In the genomic region with DNA sequence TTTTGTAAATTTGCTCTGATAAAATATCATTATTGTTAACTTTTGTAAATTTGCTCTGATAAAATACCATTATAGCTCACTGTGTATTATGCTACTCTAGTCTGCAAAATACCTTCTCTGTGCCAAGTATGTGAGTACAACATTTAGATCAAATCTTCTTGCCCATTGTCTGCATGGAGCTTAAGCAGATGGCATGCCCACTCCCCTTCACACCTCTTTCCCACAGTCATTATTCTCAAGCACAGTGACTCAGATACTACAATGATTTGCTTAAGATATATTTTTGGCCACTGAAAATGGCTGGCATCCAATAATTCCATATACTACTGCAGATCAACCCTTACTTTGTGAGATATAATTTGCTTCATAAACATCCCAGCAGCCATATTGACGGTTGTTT, we compare ENCODE assay signal across 29 mouse cellular contexts.
DNase-seq lines count a peak whose midpoint lies in the region; ATAC-seq and TF ChIP-seq lines count a peak whose summit lies in the region.
"Had no signal": no experiment of that assay in that cellular context is flagged by ENCODE, and none has a peak within 500 bp of the region (broad histone marks: within the 10 kb centered on the region; RNA-seq: fewer than 3 reads in every experiment).

No protein-coding gene starts in this region.

- H3K9ac ChIP-seq in midbrain, embryonic 11.5 days (ENCODE audit: low read length) = no peak overlapping the region
- H3K9ac ChIP-seq: embryonic facial prominence, embryonic 15.5 days; forebrain, embryonic 13.5 days; intestine, embryonic 15.5 days; liver, embryonic 14.5 days had no signal

- H3K27ac ChIP-seq in heart, embryonic 10.5 days = no peak overlapping the region
- no peak overlapping the region for H3K27ac ChIP-seq in midbrain, embryonic 11.5 days (ENCODE audit: low read depth, low read length)
- H3K27ac ChIP-seq: embryonic facial prominence, embryonic 15.5 days; forebrain, embryonic 13.5 days; hindbrain, embryonic 10.5 days; intestine, embryonic 15.5 days; liver, embryonic 14.5 days; stomach, postnatal 0 days had no signal

- no peak overlapping the region for H3K4me3 ChIP-seq in heart, embryonic 10.5 days
- H3K4me3 ChIP-seq in midbrain, embryonic 11.5 days (ENCODE audit: low read depth, low read length) = no peak overlapping the region
- H3K4me3 ChIP-seq: embryonic facial prominence, embryonic 15.5 days; forebrain, embryonic 13.5 days; hindbrain, embryonic 10.5 days; intestine, embryonic 15.5 days had no signal

- H3K9me3 ChIP-seq in heart, embryonic 10.5 days = no peaks in the 10 kb centered on the region
- no peaks in the 10 kb centered on the region for H3K9me3 ChIP-seq in midbrain, embryonic 11.5 days (ENCODE audit: control insufficient read depth, low read length)
- H3K9me3 ChIP-seq: embryonic facial prominence, embryonic 15.5 days; forebrain, embryonic 13.5 days; hindbrain, embryonic 10.5 days; intestine, embryonic 15.5 days had no signal

- DNase-seq in layer of hippocampus, adult 9-11 months = peak; percentile 20
- DNase-seq in layer of hippocampus, postnatal 10 days (ENCODE audit: low spot score in 2 of 2) = no peak
- DNase-seq in brain, embryonic 14.5 days (ENCODE audit: low read depth) = peak; percentile 24
- DNase-seq in left cerebral cortex, adult 18-20 months (ENCODE audit: low spot score in 2 of 2) = peak; percentile 15 to 19
- peak; percentile 16 to 28 for DNase-seq in left cerebral cortex, postnatal 36 days (ENCODE audit: low spot score in 2 of 2)
- DNase-seq in heart, embryonic 10.5 days (ENCODE audit: low spot score) = no peak
- no peak for DNase-seq in kidney, adult 8-10 months
- no peak for DNase-seq in midbrain, embryonic 11.5 days (ENCODE audit: low spot score, missing footprints)
- DNase-seq: adrenal gland, postnatal 25 days; cerebellum, adult 2 months; cerebellum, postnatal 14 days; gastrocnemius, postnatal 10 days; heart, postnatal 14 days; kidney, adult 2 months; kidney, postnatal 10 days; liver; lung, adult 2 months; lung, postnatal 14 days; thymus, adult 2 months; thymus, postnatal 4 days had no signal

- H3K4me2 ChIP-seq in midbrain, embryonic 11.5 days = no peak overlapping the region
- H3K4me2 ChIP-seq: embryonic facial prominence, embryonic 15.5 days; forebrain, embryonic 13.5 days; intestine, embryonic 15.5 days had no signal

- intact Hi-C loops in left cerebral cortex, postnatal 36 days (cut with DNase I) = no loop called here

- ATAC-seq in midbrain, embryonic 11.5 days (ENCODE audit: low FRiP score) = no peak
- ATAC-seq: CD4-positive, CD25-positive, alpha-beta regulatory T cell, adult 4 months; forebrain, embryonic 13.5 days; hindbrain, embryonic 16.5 days; intestine, embryonic 15.5 days; midbrain, embryonic 16.5 days had no signal

- no peak for TF ChIP-seq CTCF in brain, embryonic 14.5 days (IDR thresholded peaks at IDR 0.05; ENCODE audit: borderline replicate concordance, extremely low read depth, insufficient read depth, insufficient read length)

- no peaks in the 10 kb centered on the region for H3K36me3 ChIP-seq in heart, embryonic 10.5 days
- H3K36me3 ChIP-seq in midbrain, embryonic 11.5 days (ENCODE audit: control insufficient read depth, insufficient read depth, low read length) = no peaks in the 10 kb centered on the region
- H3K36me3 ChIP-seq: embryonic facial prominence, embryonic 15.5 days; hindbrain, embryonic 10.5 days; intestine, embryonic 15.5 days had no signal

- WGBS in heart, embryonic 10.5 days = 74% methylated on average over 1 of the region's 1 CpGs
- WGBS in midbrain, embryonic 11.5 days = 90% methylated on average over 1 of the region's 1 CpGs

- TF ChIP-seq POLR2A in brain, embryonic 14.5 days (IDR thresholded peaks at IDR 0.05; ENCODE audit: borderline replicate concordance, extremely low read depth, insufficient read depth, insufficient read length, poor library complexity, severe bottlenecking) = no peak

- no peaks in the 10 kb centered on the region for H3K4me1 ChIP-seq in heart, embryonic 10.5 days
- H3K4me1 ChIP-seq in midbrain, embryonic 11.5 days (ENCODE audit: control insufficient read depth, insufficient read depth, low read length) = no peaks in the 10 kb centered on the region
- H3K4me1 ChIP-seq: embryonic facial prominence, embryonic 15.5 days; forebrain, embryonic 13.5 days; hindbrain, embryonic 10.5 days; intestine, embryonic 15.5 days had no signal

- H3K27me3 ChIP-seq in heart, embryonic 10.5 days (ENCODE audit: insufficient read depth, poor library complexity, severe bottlenecking) = no peaks in the 10 kb centered on the region
- H3K27me3 ChIP-seq in midbrain, embryonic 11.5 days (ENCODE audit: control insufficient read depth, insufficient read depth, low read length) = no peaks in the 10 kb centered on the region
- H3K27me3 ChIP-seq: embryonic facial prominence, embryonic 15.5 days; forebrain, embryonic 13.5 days; intestine, embryonic 15.5 days had no signal

Comparison
In these comparisons a context has a peak if more than half of its experiments do, and no peak if none do; other contexts are left out.
1. DNase-seq: peak in layer of hippocampus, adult 9-11 months (single experiment), brain, embryonic 14.5 days (single experiment), left cerebral cortex, adult 18-20 months (2 of 2) and left cerebral cortex, postnatal 36 days (2 of 2); none in layer of hippocampus, postnatal 10 days (0 of 2), heart, embryonic 10.5 days (single experiment), kidney, adult 8-10 months (0 of 2) and midbrain, embryonic 11.5 days (single experiment).